Mouse (Mus musculus) frontal cortex, postnatal 14 days (tissue): Measurements from ENCODE around the gene Ppa2.

Source experiments
- DNase-seq, 2 experiments: peaks; one replicate each; pipeline ENCODE4 v3.0.0; 2022; ENCODE audit warnings: low spot score in 2 of 2

Ppa2 gene

DNA sequence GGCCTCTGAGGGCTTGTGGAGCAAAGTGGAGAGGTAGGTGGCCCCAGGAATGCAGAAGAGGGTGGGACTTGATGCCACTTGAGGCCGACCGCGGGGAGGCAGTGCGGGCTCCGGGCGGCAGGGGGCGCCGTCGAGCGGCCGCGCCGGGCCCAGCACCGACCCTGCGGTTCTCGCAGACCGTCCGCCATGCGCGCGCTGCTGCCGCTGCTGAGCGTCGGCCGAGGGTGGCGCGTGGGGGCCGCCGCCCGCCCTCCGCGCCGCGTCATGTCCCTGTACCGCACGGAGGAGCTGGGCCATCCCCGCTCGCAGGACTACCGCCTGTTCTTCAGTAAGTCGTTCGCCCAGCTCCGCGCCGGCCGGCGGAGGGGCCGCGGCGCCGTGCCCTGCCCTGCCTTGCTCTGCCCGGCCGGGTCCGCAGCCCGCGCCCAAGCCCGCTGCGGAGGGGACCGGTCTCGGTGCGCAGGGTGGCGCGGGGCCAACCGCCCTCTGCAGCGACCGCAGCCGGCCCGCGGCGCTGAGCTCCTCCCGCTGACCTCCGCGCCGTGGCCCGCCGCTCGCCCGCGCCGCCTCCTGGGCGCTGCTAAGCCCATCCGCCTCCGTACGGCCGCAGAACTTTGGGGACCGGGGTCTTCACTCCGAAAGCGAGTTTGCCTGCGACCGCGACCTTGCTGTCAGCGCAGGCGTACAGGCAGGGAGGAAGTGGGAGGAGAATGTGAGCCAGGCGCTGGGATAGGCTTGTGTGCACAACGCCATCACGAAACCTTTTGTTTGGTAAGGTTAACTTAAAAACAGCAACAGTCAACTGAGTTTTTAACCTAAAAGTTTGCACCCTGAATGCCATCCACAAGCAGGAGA lies at the start of gene Ppa2:
Gene Ppa2, plus strand, starts transcription at position 157 of the 855 bp plus-strand sequence.
- DNase-seq, result peak; percentile 53 to 67

DNA sequence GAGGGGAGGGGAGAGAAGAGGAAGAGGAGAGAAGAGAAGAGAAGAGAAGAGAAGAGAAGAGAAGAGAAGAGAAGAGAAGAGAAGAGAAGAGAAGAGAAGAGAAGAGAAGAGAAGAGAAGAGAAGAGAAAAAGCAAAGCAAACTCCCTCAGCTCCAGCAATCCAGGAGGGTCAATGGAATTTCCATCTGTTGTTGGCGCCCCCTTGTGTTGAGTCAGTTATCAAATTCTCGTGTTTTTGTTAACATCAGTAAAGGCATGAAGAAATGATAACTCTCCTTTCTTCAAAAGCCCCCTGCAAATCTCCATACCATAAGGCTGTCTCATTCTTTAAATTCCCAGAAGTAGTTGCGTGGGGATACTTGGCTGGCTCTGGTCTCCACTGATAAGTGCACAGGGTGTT lies 38.0 kb upstream of the Ppa2 start:
- peak; percentile 9 to 78 for DNase-seq

DNA sequence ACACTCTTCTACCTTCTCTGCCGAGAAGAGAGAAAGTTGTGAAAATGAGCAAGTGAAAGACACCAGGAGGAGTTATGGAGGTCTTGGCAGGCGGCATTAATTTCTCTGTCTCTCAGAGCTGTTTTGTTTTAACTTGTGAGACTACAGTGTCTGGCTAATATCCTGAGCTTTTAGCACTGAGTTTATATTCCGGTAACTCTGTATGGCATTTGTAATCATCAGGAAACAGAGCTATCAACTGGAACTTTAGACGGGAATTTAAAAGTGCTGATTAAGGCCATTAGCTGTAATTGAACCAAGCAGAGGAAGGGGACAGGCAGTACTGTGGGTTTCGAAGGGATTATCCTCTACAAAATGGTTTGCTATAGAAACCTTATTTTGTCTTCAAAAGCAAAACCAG lies 25.3 kb upstream of the Ppa2 start:
- no peak for DNase-seq

DNA sequence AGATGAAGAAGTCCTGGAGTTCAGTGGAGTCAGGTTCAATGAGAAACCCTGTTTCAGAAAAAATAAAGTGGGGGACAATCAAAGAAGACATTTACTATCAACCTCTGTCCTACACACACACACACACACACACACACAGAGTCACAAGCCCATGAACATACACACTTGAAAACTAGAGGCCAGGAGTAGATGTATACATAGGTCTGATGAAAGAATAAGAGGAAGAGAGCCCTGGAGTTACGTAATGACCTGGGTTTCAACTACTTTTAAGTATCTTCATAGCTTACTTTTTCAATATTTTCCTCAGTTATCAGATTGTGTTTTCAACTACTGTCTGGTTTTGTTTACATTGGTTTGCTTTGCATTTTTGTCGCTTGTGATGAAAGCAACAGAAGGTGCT lies 21.1 kb upstream of the Ppa2 start:
- DNase-seq, result no peak

DNA sequence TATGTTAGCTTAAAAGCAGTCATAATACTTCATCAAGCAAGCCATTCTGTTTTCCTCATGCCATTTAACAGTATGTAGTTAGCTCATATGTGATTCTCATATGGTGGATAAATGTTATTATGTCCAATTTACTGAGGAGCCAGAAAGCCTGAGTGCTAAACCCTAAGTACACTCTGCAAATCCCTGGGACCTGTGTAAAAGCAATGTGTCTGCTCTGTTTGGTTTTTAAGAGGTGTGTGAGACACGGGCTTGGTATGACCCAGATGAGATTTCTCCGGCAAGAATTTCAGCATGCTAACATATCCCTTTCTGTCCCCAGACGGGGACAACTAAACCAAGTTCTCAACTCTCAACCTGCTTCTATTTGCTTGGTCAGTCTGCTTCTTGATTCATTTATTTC lies 5.6 kb upstream of the Ppa2 start:
- DNase-seq, result no peak

DNA sequence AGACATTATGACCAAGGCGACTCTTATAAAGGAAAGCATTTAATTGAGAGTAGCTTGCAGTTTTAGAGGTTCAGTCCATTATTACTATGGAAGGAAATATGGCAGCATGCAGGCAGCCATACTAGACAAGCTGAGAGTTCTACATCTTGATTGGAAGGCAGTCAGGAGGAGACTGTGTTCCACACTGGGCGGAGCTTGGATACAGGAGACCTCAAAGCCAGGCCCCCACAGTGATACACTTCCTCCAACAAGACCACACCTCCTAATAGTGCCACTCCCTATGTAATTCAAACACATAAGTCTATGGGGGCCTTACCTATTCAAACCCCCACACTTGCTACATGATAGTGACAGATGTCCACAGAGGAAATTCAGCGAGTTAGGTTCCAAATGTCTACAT lies 1.5 kb upstream of the Ppa2 start:
- DNase-seq, result no peak

DNA sequence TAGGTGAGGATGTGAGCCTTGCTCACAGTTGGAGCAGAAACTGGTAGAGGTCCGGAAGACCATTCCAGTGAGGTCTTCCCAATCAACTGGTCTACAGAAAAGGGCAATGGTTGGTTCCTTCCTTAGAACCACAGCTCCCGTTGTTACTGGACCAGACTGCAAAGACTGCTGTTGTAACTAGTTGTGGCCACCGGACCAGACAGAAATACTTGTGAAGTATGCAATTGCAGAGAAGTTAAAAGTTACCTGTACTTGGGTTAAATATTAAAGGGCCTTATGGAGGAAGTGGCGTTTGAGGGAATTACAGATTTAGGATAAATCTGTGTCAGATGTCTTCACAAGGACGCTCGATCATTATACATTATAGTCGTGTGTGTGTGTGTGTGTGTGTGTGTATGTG lies 551 bp upstream of the Ppa2 start:
- DNase-seq, result no peak

DNA sequence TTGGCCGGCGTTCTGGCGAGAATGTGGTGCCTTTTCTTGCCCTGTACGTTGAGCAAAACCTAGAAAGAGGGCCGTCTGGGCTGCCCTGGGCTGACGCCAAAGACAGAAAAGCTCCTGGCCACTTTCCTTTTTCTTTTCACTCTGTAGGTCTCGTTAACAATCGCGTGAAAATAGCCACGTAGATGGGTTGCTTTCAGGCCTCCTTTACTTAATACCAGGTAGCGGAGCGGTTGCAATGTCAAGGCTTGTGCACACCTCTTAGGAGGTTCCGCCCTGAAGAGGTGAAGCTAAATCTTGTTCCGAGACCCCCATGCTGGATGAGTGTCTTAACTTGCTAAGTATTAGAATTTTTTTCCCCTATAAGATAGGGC lies 884 bp downstream of the Ppa2 start:
- no peak for DNase-seq

DNA sequence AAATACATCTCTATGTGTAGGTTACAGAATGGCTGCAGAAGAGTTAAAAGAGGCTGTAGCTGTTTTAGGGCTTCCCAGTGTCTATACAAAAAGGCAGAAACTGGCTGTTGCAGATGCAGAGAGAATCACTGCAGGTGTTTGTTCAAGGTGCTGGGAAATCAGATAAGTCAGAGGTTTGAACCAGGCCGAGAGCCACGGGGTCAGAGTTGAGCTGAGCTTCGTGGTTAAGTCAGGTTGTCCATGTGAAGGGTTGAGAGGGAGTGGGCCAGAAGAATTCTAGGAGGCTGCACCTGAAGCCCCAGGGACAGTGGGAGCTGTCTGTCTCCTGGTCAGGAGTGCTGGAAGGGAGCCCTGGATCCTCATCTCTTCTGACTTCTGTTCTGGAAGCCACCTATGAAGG lies 2.4 kb downstream of the Ppa2 start:
- no peak for DNase-seq

DNA sequence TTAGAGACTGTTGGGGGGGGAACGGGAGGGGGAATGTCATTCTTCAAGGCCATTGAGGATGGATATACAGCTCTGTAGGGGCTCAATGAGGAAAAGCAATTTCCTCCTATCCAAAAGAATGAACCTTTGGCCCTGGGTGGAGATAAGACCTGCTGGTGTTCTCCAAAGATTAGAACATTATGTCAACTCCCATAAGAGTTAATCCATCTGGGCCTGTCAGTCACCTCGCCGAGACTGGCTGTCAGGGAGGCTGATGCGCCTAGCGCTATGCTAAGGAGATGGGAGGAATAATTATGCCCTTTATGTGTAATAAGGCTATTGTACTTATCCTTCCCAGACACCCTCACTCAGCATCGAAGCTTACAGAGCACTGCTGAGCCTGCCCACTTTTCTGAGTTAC lies 2.9 kb downstream of the Ppa2 start:
- DNase-seq, result no peak

DNA sequence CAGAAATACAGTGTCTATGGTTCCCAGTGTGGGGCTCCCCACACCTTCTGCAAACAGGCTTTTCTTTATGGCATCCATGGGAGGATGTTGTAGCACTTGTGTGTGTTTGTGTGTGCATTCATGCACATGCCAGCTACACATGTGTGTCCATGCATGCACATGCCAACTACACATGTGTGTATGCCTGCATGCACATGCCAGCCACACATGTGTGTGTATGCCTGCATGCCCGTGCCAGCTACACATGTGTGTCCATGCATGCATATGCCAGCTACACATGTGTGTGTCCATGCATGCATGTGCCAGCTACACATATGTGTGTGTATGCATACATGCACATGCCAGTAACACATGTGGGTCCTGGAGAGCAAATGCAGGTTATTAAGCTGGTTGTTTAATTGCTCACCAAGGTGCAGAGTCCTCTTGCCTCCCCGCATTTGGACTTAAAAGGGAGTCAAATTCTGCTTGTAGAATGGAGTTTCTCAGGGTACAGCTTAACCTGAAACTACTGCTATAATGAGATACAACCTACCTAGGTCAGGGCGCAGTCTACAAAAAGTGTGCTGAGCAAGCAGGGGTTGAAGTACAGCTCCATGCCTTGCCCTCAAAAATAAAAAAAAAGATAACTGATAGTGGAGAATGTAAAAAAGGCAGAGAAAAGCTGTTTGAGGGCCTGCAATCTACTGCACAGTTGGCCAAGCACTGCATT lies 3.7 kb downstream of the Ppa2 start:
- DNase-seq, result no peak

DNA sequence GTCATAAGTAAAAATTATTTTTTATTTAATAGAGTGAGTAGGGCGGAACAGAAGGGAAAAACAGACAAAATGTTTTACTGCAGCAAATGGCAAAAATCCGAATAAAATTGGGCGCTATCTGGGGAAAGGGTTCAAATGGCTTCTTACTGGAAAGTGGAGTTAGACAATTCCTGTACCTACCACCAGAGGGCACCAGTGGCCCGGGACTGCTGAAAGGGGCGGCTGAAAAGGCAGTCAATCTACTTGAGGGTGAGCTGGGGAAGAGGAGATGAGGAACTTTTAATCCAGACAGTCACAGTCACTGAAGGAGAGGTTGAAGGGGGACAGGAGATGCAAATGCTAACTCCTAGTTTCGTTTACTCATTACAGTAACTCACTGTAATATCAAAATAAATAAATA lies 4.6 kb downstream of the Ppa2 start:
- DNase-seq, result peak in 1 of 2 experiments; percentile 71

DNA sequence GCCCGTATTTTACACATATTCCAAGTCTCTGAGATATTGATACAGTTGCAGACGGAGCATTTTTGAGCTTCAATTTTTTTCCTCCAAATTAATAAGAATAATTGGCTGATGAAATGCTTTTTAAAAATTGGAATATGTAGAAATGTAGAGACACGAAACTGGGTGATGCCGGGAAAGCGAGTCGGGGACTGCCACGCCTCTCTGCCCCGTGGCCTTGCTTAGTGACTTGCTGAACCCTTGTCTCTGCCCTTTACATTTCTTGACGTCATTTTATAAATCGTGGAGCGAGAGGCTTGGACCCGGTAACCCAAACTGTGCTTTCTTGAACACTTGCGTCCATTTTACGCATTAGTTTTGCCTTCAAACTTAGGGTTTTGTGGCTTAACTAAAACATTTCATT lies 5.1 kb downstream of the Ppa2 start:
- no peak for DNase-seq

DNA sequence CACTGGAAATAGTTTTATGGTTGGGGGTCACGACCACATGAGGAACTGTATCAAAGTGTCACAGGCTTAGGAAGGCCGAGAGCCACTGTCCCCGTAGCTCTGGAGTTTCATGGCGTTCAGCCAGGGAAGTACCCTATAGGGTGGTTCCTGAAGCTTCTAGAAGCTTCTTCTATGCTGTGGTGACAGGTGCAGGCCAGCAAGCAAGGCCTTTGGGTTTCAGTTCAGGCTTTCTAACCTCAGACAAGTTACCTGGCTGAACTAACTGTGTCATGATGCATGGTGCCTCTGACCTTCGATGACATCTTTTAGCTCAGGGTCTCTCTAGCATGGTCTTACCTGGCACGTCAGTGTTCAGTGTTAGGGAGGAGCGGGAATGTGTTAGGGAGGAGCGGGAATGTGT lies 5.7 kb downstream of the Ppa2 start:
- no peak for DNase-seq

DNA sequence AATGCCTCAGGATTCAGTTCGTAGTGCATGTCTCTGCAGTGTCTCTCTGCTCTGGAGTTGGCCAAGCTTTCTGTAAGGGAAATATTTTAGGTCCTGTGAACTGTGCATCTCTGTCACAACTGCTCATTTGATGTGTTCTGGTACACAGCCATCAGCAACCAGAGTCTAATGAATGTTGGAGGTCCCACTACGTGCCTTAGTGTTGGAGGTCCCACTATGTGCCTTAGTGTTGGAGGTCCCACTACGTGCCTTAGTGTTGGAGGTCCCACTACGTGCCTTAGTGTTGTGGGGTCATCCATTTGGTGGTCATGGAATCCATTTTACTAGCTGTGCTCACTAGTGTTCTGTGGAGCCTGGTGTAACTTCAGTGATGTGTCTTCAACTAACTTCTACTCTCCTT lies 7.9 kb downstream of the Ppa2 start:
- DNase-seq, result no peak

DNA sequence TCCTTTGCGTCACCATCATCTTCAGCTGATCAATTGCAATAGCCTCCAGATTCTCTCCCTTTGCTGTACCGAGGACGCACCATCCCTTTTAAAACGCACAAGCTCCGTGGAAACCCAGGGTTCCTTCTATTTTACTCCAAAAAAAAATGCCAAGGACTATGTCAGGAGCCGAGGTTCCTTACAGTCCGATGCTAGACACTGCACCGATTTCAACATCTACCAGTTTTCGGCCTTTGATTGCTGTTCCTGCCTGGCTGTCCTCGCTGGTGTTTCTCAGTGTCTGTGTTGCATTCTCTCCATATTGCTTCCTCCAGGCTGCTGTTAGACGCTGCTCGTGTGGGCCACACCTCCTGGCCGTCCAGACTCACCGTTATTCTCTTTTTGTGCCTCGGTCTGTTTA lies 8.7 kb downstream of the Ppa2 start:
- no peak for DNase-seq

DNA sequence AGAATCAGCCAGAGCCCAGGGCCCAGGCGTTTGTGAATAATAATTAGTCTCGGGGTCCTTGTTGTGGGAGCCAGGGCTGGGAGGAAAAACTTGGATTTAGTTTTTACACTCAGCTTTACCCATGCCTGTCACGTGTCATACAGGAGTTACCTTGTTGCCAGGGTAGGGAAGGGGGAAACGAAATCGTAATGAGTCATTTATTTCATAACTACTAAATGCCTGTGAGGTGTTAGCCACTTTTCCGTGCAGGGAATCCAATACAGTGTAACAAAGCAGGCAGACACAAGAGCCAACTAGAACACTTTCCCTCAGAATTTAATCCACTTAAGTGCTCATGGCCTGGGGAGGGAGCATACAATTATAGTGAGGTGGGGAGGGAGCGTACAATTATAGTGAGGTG lies 9.9 kb downstream of the Ppa2 start:
- DNase-seq, result no peak

DNA sequence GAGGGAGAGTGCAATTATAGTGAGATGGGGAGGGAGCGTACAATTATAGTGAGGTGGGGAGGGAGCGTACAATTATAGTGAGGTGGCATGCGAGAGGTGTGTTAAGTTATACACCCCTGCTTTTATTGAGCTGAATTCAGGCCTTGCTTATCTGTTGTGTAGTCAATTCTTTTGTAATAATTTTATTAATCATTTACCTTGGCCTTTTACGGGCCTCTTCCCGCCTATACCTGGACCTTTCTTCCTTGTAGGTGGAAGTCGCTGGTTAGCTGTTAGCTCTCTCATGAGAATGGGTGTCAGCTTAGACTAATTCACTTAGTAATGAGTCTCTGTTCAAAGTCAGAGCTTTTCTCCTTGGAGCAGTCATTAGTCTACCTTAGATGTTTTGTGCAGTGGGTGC lies 10.4 kb downstream of the Ppa2 start:
- no peak for DNase-seq

DNA sequence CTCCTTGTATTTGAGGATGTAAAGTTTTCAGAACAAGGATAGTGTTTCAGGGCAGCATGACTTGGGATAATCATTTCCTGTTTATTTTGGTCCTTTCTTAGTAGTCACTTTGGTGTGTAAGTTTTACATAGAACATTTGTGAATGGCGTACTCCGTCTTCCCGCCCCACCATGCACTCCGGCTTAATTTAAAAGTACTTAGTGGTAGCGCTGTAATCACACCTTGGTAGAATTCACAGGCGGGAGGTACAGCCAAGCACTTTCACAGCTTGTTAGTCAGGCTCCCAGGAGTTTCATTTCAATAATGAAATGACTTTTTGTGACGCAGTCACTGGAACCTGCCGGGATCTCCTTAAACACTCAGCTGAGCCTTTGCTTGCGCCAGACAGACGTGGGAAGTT lies 12.0 kb downstream of the Ppa2 start:
- DNase-seq, result no peak

DNA sequence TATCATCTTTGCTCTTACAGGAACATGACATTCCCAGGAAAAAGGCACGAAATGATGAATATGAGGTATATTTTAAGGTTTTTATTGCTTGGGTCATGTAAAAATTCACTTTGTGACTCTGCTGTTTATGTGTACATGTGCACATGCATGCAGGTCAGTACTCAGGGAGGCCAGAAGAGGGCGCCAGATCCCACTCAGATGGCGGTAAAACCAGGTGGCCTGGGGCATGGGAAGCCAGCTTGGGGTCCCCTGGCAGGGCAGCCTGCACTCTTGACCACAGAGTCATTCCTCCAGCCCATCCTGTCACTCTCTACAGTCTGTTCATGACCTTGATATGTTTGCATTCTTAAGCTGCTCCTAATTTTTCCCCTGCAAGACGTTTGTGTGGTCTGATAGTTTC lies 12.6 kb downstream of the Ppa2 start:
- no peak for DNase-seq

DNA sequence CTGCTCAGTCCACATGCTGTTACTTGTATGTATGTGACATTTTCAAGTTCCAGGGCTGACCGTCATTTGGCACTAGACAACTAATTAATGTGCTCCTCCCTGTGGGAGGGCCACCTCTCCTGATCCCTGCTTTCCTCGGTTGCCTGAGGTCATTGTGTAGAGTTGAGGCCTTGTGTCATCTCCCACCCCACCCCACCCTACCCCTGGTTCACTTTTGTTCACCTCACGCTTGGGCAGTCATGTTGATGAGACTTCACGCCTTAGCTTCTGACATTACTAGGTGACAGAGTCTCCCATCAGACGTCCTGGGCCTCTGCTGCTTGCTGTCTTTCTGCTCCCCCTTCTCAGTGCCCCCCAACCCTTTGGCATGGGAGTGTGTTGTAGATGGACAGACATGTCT lies 15.2 kb downstream of the Ppa2 start:
- DNase-seq, result no peak

DNA sequence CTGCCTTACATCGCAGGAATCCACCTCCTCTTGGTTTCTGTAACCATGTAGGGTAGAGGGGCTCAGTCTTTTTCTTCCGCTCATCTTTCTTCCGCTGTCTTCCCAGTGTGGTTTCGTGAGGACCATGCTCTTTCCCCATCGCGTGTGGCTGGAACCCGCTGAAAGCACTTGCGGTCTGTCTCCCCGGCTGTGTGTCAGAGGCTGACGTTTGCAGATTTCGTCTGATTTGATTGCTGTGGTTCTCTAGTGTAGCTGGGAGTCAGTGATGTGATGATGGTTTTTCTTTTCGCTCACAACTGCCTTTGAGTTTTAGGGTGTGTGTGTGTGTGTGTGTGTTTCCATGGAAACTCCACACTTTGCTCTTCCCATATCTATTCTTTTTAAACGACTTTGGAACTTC lies 18.6 kb downstream of the Ppa2 start:
- no peak for DNase-seq

DNA sequence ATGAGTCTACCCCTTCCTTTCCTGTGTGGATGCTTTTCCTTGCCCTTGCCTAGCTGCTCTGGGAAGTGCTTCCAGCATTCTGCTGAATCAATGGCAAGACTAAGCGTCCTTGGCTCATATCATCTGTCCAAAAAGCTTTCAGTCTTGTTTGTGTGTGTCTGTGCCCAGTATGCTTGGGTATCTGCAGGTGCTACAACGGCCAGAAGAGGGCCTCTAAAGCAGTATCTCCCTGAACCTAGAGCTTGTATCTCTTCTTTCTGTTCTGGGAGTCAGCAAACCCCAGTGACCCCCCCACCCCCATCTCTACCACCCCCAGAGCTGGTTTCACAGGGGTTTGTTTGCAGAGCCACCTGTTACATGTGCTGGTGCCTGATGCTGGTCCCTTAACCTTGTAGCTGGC lies 19.5 kb downstream of the Ppa2 start:
- DNase-seq, result no peak
